Mouse (Mus musculus) heart, embryonic 15.5 days (tissue): ENCODE measurements at regions not wholly inside any gene's neighbourhood (a gene's known extent, or its start where the extent isn't known, plus 50 kb on each side); places are given as distances from the start of the nearest gene placed in this dataset.

ENCODE experiments used
- ATAC-seq: fragments of 200-750 bp; cut with Nextera tagmentation; replicated peaks from 2 replicates; pipeline ENCODE4 v1.8.0; 2017; ENCODE audit warnings: low read depth, moderate TSS enrichment; ENCODE audit not compliant: insufficient number of reproducible peaks, insufficient read depth, low FRiP score
- H3K27ac ChIP-seq: fragments of 300-500 bp; sonication (generic); 2 replicates; pipeline ENCODE4 v1.5.1; 2015; ENCODE audit warnings: mild to moderate bottlenecking, inconsistent platforms
- H3K27me3 ChIP-seq: fragments of 300-500 bp; sonication (generic); 2 replicates; pipeline ENCODE4 v1.6.1; 2015; ENCODE audit warnings: inconsistent platforms
- H3K36me3 ChIP-seq: fragments of 300-500 bp; sonication (generic); 2 replicates; pipeline ENCODE4 v1.6.1; 2015; ENCODE audit warnings: mild to moderate bottlenecking, inconsistent platforms
- H3K4me1 ChIP-seq: fragments of 300-500 bp; sonication (generic); replicated peaks from 2 replicates; pipeline ENCODE4 v1.6.1; 2015; ENCODE audit warnings: inconsistent platforms
- H3K4me2 ChIP-seq: fragments of 300-500 bp; sonication (generic); 2 replicates; pipeline ENCODE4 v1.6.1; 2015; ENCODE audit warnings: inconsistent platforms, mild to moderate bottlenecking, moderate library complexity
- H3K4me3 ChIP-seq: fragments of 300-500 bp; sonication (generic); 2 replicates; pipeline ENCODE4 v1.5.1; 2015; ENCODE audit warnings: mild to moderate bottlenecking, inconsistent platforms
- H3K9ac ChIP-seq: fragments of 300-500 bp; sonication (generic); 2 replicates; pipeline ENCODE4 v1.6.1; 2015; ENCODE audit warnings: mild to moderate bottlenecking, inconsistent platforms
- H3K9me3 ChIP-seq: fragments of 300-500 bp; sonication (generic); replicated peaks from 2 replicates; pipeline ENCODE4 v1.6.1; 2016; ENCODE audit warnings: inconsistent platforms
- WGBS: fragments of 180-500 bp; shearing (Covaris S2); methylation state at CpG from one replicate; pipeline ENCODE4 v1.1.7; 2015; ENCODE audit warnings: mixed read lengths; 5-methylcytosine and 5-hydroxymethylcytosine counted together

GRCm38 (mm10) chr13:42401513-42401912 is 100.2 kb downstream of the Edn1 start:
- Histone ChIP-seq H3K9me3 (no peaks in the 10 kb centered on the region), H3K4me1 (no peaks in the 10 kb centered on the region), H3K27ac (no peak overlapping the region), H3K9ac (no peak overlapping the region), H3K4me3 (no peak overlapping the region), H3K36me3 (no peaks in the 10 kb centered on the region), H3K4me2 (no peak overlapping the region), H3K27me3 (no peaks in the 10 kb centered on the region)
- 46% methylated on average over 2 of the region's 2 CpGs for WGBS
- ATAC-seq, result no peak

GRCm38 (mm10) chr13:42403231-42404020 is 102.2 kb downstream of the Edn1 start:
- H3K4me1 ChIP-seq, result no peaks in the 10 kb centered on the region
- no peak overlapping the region for H3K4me2 ChIP-seq
- H3K9me3 ChIP-seq, result no peaks in the 10 kb centered on the region
- no peak overlapping the region for H3K27ac ChIP-seq
- H3K4me3 ChIP-seq, result no peak overlapping the region
- H3K27me3 ChIP-seq, result no peaks in the 10 kb centered on the region
- ATAC-seq, result no peak
- H3K36me3 ChIP-seq, result no peaks in the 10 kb centered on the region
- 66% methylated on average over 3 of the region's 3 CpGs for WGBS
- H3K9ac ChIP-seq, result no peak overlapping the region

- no peak for ATAC-seq
- H3K36me3 ChIP-seq, result no peaks in the 10 kb centered on the region
- WGBS, result 89% methylated on average over 1 of the region's 1 CpGs
- no peak overlapping the region for H3K4me3 ChIP-seq
- no peak overlapping the region for H3K4me2 ChIP-seq
- H3K9me3 ChIP-seq, result no peaks in the 10 kb centered on the region
- no peak overlapping the region for H3K9ac ChIP-seq
- H3K27ac ChIP-seq, result no peak overlapping the region
- H3K4me1 ChIP-seq, result no peaks in the 10 kb centered on the region
- no peaks in the 10 kb centered on the region for H3K27me3 ChIP-seq
These were observed 111.5 kb downstream of the Edn1 start for GRCm38 (mm10) chr13:42412652-42413282.

GRCm38 (mm10) chr13:42446921-42447320 is 145.6 kb downstream of the Edn1 start:
- Histone ChIP-seq H3K4me2 (no peak overlapping the region), H3K27me3 (no peaks in the 10 kb centered on the region), H3K36me3 (no peaks in the 10 kb centered on the region), H3K4me3 (no peak overlapping the region), H3K27ac (no peak overlapping the region), H3K9me3 (no peaks in the 10 kb centered on the region), H3K9ac (no peak overlapping the region), H3K4me1 (no peaks in the 10 kb centered on the region)
- WGBS, result 11% methylated on average over 1 of the region's 1 CpGs
- ATAC-seq, result no peak

- H3K27me3 ChIP-seq, result no peaks in the 10 kb centered on the region
- H3K9me3 ChIP-seq, result no peaks in the 10 kb centered on the region
- WGBS, result 67% methylated on average over 5 of the region's 5 CpGs
- no peaks in the 10 kb centered on the region for H3K36me3 ChIP-seq
- H3K27ac ChIP-seq, result no peak overlapping the region
- no peak overlapping the region for H3K4me2 ChIP-seq
- H3K9ac ChIP-seq, result no peak overlapping the region
- no peak overlapping the region for H3K4me3 ChIP-seq
- no peak for ATAC-seq
- no peaks in the 10 kb centered on the region for H3K4me1 ChIP-seq
These were observed 152.4 kb downstream of the Edn1 start for GRCm38 (mm10) chr13:42453665-42454064.

- no peaks in the 10 kb centered on the region for H3K9me3 ChIP-seq
- H3K4me2 ChIP-seq, result no peak overlapping the region
- H3K4me3 ChIP-seq, result no peak overlapping the region
- H3K27ac ChIP-seq, result no peak overlapping the region
- H3K4me1 ChIP-seq, result no peaks in the 10 kb centered on the region
- no peak overlapping the region for H3K9ac ChIP-seq
- no peaks in the 10 kb centered on the region for H3K27me3 ChIP-seq
- H3K36me3 ChIP-seq, result no peaks in the 10 kb centered on the region
- no peak for ATAC-seq
- 74% methylated on average over 3 of the region's 3 CpGs for WGBS
These were observed 158.6 kb downstream of the Edn1 start for GRCm38 (mm10) chr13:42459892-42460291.

- Histone ChIP-seq H3K27me3 (no peaks in the 10 kb centered on the region), H3K4me3 (no peak overlapping the region), H3K9me3 (no peaks in the 10 kb centered on the region), H3K4me2 (no peak overlapping the region), H3K36me3 (no peaks in the 10 kb centered on the region), H3K27ac (no peak overlapping the region), H3K9ac (no peak overlapping the region), H3K4me1 (no peaks in the 10 kb centered on the region)
- ATAC-seq, result no peak
- WGBS, result 83% methylated on average over 3 of the region's 3 CpGs
These were observed 177.5 kb downstream of the Edn1 start for GRCm38 (mm10) chr13:42478825-42479224.

GRCm38 (mm10) chr13:42490956-42491680 is 189.3 kb upstream of the Phactr1 start:
- H3K27me3 ChIP-seq, result no peaks in the 10 kb centered on the region
- H3K4me3 ChIP-seq, result no peak overlapping the region
- no peaks in the 10 kb centered on the region for H3K4me1 ChIP-seq
- no peak overlapping the region for H3K27ac ChIP-seq
- H3K4me2 ChIP-seq, result no peak overlapping the region
- no peak for ATAC-seq
- WGBS, result 66% methylated on average over 4 of the region's 4 CpGs
- no peaks in the 10 kb centered on the region for H3K9me3 ChIP-seq
- H3K9ac ChIP-seq, result no peak overlapping the region
- H3K36me3 ChIP-seq, result no peaks in the 10 kb centered on the region

GRCm38 (mm10) chr13:42494371-42494770 is 186.1 kb upstream of the Phactr1 start:
- 50% methylated on average over 5 of the region's 5 CpGs for WGBS
- H3K4me2 ChIP-seq, result no peak overlapping the region
- H3K9me3 ChIP-seq, result no peaks in the 10 kb centered on the region
- H3K4me3 ChIP-seq, result no peak overlapping the region
- no peaks in the 10 kb centered on the region for H3K27me3 ChIP-seq
- no peaks in the 10 kb centered on the region; the same call in 1 of the 2 replicates for H3K4me1 ChIP-seq
- no peak overlapping the region for H3K9ac ChIP-seq
- ATAC-seq, result no peak
- H3K27ac ChIP-seq, result no peak overlapping the region; the same call in 1 of the 2 replicates
- no peaks in the 10 kb centered on the region for H3K36me3 ChIP-seq

GRCm38 (mm10) chr13:42498351-42498750 is 182.1 kb upstream of the Phactr1 start:
- whole genome bisulfite sequencing, result 66% methylated on average over 4 of the region's 4 CpGs
- H3K36me3 ChIP-seq, result no peaks in the 10 kb centered on the region
- ATAC-seq, result no peak
- no peaks in the 10 kb centered on the region for H3K9me3 ChIP-seq
- no peak overlapping the region for H3K27ac ChIP-seq
- no peak overlapping the region for H3K4me2 ChIP-seq
- H3K4me3 ChIP-seq, result no peak overlapping the region
- H3K9ac ChIP-seq, result no peak overlapping the region
- H3K27me3 ChIP-seq, result no peaks in the 10 kb centered on the region
- no peaks in the 10 kb centered on the region; the same call in 1 of the 2 replicates for H3K4me1 ChIP-seq

- no peaks in the 10 kb centered on the region for H3K9me3 ChIP-seq
- no peak overlapping the region for H3K4me3 ChIP-seq
- ATAC-seq, result no peak
- no peak overlapping the region for H3K4me2 ChIP-seq
- no peaks in the 10 kb centered on the region for H3K27me3 ChIP-seq
- no peak overlapping the region for H3K27ac ChIP-seq
- no peaks in the 10 kb centered on the region for H3K36me3 ChIP-seq
- no peak overlapping the region for H3K9ac ChIP-seq
- H3K4me1 ChIP-seq, result no peaks in the 10 kb centered on the region
- 84% methylated on average over 5 of the region's 5 CpGs for WGBS
These were observed 172.9 kb upstream of the Phactr1 start for GRCm38 (mm10) chr13:42507535-42507934.
